Mouse (Mus musculus): Measurements from ENCODE around the gene Hhat.

GRCm38 (mm10) chr1:192762946-192763933 is 7.8 kb downstream of the Hhat start:
- TF ChIP-seq CTCF (IDR thresholded peaks at IDR 0.05; ENCODE audit: extremely low read depth, insufficient read depth, insufficient read length, insufficient replicate concordance) (no peak), POLR2A (IDR thresholded peaks at IDR 0.05; ENCODE audit: low read depth, low read length) (no peak)

All from spleen, adult 2 months (tissue).